Mouse (Mus musculus) brain, embryonic 18.5 days (tissue): Measurements from ENCODE around the gene Gm20532.

Experiments
- DNase-seq: peaks from one replicate; pipeline ENCODE4 v3.0.0-alpha.2; 2012; ENCODE audit warnings: low read depth, low spot score

The Gm20532 gene

GRCm38 (mm10) chr2:26586294-26587043 is at the start of gene Gm20532:
Gene Gm20532 (plus strand): TSS chr2:26586639.
- DNase-seq = no peak

- DNase-seq = no peak
These were observed 46.9 kb upstream of the Gm20532 start for GRCm38 (mm10) chr2:26539516-26539915.

GRCm38 (mm10) chr2:26540721-26541120 is 45.7 kb upstream of the Gm20532 start:
- DNase-seq = no peak

- DNase-seq = no peak
These were observed 45.1 kb upstream of the Gm20532 start for GRCm38 (mm10) chr2:26541258-26541910.

GRCm38 (mm10) chr2:26543155-26543554 is 43.3 kb upstream of the Gm20532 start:
- no peak for DNase-seq

- DNase-seq = no peak
These were observed 42.7 kb upstream of the Gm20532 start for GRCm38 (mm10) chr2:26543768-26544167.

GRCm38 (mm10) chr2:26544265-26544664 is 42.2 kb upstream of the Gm20532 start:
- no peak for DNase-seq

GRCm38 (mm10) chr2:26547481-26547880 is 39.0 kb upstream of the Gm20532 start:
- no peak for DNase-seq

GRCm38 (mm10) chr2:26549801-26550200 is 36.6 kb upstream of the Gm20532 start:
- no peak for DNase-seq

GRCm38 (mm10) chr2:26550205-26550604 is 36.2 kb upstream of the Gm20532 start:
- DNase-seq = no peak

GRCm38 (mm10) chr2:26550777-26551176 is 35.7 kb upstream of the Gm20532 start:
- no peak for DNase-seq

- DNase-seq = no peak
These were observed 35.0 kb upstream of the Gm20532 start for GRCm38 (mm10) chr2:26551446-26551845.

GRCm38 (mm10) chr2:26552066-26552465 is 34.4 kb upstream of the Gm20532 start:
- DNase-seq = no peak

- DNase-seq = no peak
These were observed 32.5 kb upstream of the Gm20532 start for GRCm38 (mm10) chr2:26553904-26554303.

GRCm38 (mm10) chr2:26555076-26555475 is 31.4 kb upstream of the Gm20532 start:
- DNase-seq = no peak

GRCm38 (mm10) chr2:26556535-26556993 is 29.9 kb upstream of the Gm20532 start:
- no peak for DNase-seq

GRCm38 (mm10) chr2:26560506-26560905 is 25.9 kb upstream of the Gm20532 start:
- no peak for DNase-seq

- no peak for DNase-seq
These were observed 25.0 kb upstream of the Gm20532 start for GRCm38 (mm10) chr2:26561351-26562016.

- DNase-seq = no peak
These were observed 20.2 kb upstream of the Gm20532 start for GRCm38 (mm10) chr2:26566221-26566620.

- no peak for DNase-seq
These were observed 16.4 kb upstream of the Gm20532 start for GRCm38 (mm10) chr2:26570034-26570433.

- no peak for DNase-seq
These were observed 15.0 kb upstream of the Gm20532 start for GRCm38 (mm10) chr2:26571400-26571799.

GRCm38 (mm10) chr2:26571826-26572225 is 14.6 kb upstream of the Gm20532 start:
- DNase-seq = no peak

GRCm38 (mm10) chr2:26573396-26573795 is 13.0 kb upstream of the Gm20532 start:
- DNase-seq = no peak
